Mouse (Mus musculus) adrenal gland, postnatal 25 days (tissue): ENCODE measurements around the gene Gm6164. TPM values are rescaled to one million over a fixed set of nuclear protein-coding genes. Genes with fewer than 3 reads are reported as not detected.
"Not testable (repeated sequence)": the region's sequence is repeated elsewhere in the genome, so short reads cannot be mapped to it uniquely, and the experiment has no call there.

ENCODE experiments used
- DNase-seq: peaks from one replicate; pipeline ENCODE4 v3.0.0; 2021; ENCODE audit warnings: mixed read lengths
- long read RNA-seq: library from polyadenylated mRNA; stranded (forward); transcript quantifications from one replicate; pipeline ENCODE4 v2.0.0, GENCODE M21; 2021
- total RNA-seq: library from RNA; stranded (reverse); gene quantifications from 2 replicates; pipeline ENCODE4 v1.2.3, GENCODE M21; 2021

The Gm6164 gene
- not detected in 2 replicates for total RNA-seq
- long read RNA-seq, result 0 reads

GRCm38 (mm10) chr7:20205507-20205906 lies at the start of gene Gm6164:
Gene Gm6164 (minus strand): TSS chr7:20205607.
- not testable (repeated sequence) for DNase-seq

GRCm38 (mm10) chr7:20233728-20234127 lies 28.3 kb upstream of the Gm6164 start, which contains the start of gene Gm4498:
Gene Gm4498 (minus strand): TSS chr7:20233828.
- not testable (repeated sequence) for DNase-seq

GRCm38 (mm10) chr7:20193410-20193809 lies 12.0 kb downstream of the Gm6164 start, which contains the start of gene Vmn1r95:
Gene Vmn1r95 (plus strand): TSS chr7:20193710.
- DNase-seq, result not testable (repeated sequence)

GRCm38 (mm10) chr7:20168277-20168676 lies 37.1 kb downstream of the Gm6164 start, which contains the start of gene Vmn1r94:
Gene Vmn1r94 (minus strand): TSS chr7:20168377.
- DNase-seq, result not testable (repeated sequence)

Other genes with a start within 250 kb of the Gm6164 start
- gene Ceacam20, start 240.2 kb downstream of the Gm6164 start, total RNA-seq, result not detected in 2 replicates
- not detected in 2 replicates for gene Nlrp9b, start 214.1 kb downstream of the Gm6164 start, total RNA-seq
- not detected in 2 replicates for gene Vmn1r91, start 105.9 kb downstream of the Gm6164 start, total RNA-seq
- gene Gm16442, start 83.0 kb downstream of the Gm6164 start, total RNA-seq, result not detected in 2 replicates
- not detected in 2 replicates for gene Vmn1r93, start 66.5 kb downstream of the Gm6164 start, total RNA-seq
- gene Vmn1r94, start 37.2 kb downstream of the Gm6164 start, total RNA-seq, result not detected in 2 replicates
- not detected in 2 replicates for gene Vmn1r95, start 11.9 kb downstream of the Gm6164 start, total RNA-seq
- gene Gm4498, start 28.2 kb upstream of the Gm6164 start, total RNA-seq, result not detected in 2 replicates
- gene Gm5890, start 57.2 kb upstream of the Gm6164 start, total RNA-seq, result not detected in 2 replicates
- not detected in 2 replicates for gene Gm4133, start 128.5 kb upstream of the Gm6164 start, total RNA-seq
- not detected in 2 replicates for gene Gm5728, start 169.8 kb upstream of the Gm6164 start, total RNA-seq
- not detected in 2 replicates for gene Vmn1r100, start 212.3 kb upstream of the Gm6164 start, total RNA-seq
- not detected in 2 replicates for gene Vmn1r101, start 237.0 kb upstream of the Gm6164 start, total RNA-seq